Mouse (Mus musculus): ENCODE data around the gene Efs.
A peak's percentile ranks its signal among the peaks of the same experiment; 100 is the strongest.

Gene Efs

DNA sequence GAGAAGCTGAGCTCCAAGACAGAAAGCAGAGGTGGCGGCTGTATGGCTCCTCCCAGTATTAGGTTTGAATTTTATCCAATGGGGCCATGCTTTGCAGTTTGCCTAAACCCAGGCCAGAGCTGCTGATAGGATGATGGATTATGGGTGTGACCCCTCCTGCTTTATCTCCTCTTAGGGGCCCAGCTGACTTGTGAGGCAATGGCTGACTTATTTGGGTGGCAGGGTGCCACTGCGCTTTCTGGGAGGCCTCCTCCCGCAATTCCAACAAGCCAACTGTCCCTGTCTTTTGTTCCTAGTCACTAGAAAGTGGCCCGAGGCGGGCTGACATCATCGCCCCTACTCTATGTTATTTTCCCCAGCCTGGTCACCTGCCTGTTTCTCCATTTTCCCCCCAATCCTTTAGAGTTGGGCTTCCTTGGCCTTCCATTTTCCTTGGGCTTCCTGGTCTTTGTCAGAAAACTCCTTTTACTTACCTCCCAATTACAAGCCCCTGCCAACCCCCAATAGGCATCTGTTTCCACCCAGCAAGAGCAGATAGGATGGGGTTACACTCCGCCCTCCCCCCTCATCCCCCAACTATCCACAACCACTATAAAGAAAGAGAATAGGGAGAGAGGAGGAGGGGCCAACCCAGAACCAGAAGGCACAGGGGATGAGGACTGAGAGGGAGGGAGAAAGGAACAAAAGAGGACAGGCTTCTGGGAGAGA, 1.1 kb downstream of the Efs start:
- DNase-seq (ENCODE audit: extremely low spot score, low read depth, low spot score) = no peak

DNA sequence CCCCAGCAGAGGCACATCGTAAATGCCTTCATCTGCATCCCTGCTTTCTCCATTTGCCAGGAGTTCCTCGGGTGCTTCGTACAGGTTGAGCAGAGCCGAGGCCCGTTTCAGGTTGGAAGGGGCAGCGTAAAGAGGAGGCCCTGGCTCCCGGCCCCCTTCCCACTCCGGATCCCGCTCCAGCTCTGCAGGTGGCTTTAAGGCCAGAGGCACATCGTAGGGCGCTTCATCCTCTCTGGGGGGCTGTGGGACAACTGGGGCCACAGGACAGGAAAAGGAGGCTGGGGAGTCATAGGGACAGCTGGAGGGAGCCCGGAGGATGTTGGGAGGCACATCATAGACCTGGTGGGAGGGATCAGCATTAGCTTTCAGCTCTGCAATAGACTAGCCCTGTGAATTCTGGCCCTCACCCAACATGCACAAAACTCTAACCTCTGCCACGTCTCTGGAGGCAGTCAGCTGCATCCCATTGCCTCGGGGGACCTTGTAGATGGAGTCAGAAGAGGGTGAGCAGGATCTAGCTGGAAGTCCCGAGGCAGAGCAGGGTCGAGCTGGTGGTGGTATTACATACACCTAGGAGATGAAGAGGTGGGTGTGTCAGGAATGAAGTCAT, 5.7 kb downstream of the Efs start:
- DNase-seq (ENCODE audit: extremely low spot score, low read depth, low spot score) = no peak

DNA sequence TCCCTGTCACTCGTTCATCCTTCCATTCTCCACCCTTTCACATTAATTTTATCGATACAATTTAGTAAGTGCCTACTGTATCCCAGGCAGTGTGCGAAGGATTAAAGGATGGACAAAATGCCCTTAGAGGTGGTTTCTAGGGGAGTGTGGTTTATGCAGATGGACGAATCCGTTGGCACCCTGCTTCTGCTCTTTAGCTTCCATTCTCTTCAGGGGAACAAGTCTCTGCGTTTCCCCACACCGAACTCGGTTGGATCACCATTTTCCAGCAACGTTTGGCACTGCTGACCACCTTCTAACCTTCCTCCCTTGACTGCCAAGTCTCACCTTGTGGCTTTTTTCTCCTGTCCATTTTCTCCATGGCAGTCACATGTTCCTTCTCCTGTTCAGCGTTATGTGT, 12.6 kb downstream of the Efs start:
- no peak for DNase-seq (ENCODE audit: extremely low spot score, low read depth, low spot score)

DNA sequence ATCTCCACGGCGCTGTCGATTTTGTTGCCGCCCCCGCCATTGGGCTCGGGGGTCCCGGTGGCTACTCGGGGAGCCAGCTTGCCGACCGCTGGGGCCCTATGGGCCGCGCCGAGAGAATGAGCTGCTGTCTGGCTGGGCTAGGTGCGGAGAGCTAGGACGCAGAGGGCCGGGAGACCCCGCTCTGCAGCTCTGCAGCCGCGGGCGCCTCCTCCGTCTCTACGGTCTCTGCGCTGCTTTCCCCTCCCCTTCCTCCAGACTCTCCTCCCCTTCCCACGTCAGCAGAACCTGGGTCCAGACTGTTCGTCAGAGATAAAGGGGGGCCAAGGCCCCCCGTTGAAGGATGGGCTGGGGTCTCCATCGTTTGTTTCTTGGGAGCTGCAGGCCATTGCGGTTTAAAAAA, 13.0 kb downstream of the Efs start, which contains the start of gene Slc22a17:
Gene Slc22a17, minus strand, starts transcription at position 247 of the 400 bp plus-strand sequence.
- no peak for DNase-seq (ENCODE audit: extremely low spot score, low read depth, low spot score)

DNA sequence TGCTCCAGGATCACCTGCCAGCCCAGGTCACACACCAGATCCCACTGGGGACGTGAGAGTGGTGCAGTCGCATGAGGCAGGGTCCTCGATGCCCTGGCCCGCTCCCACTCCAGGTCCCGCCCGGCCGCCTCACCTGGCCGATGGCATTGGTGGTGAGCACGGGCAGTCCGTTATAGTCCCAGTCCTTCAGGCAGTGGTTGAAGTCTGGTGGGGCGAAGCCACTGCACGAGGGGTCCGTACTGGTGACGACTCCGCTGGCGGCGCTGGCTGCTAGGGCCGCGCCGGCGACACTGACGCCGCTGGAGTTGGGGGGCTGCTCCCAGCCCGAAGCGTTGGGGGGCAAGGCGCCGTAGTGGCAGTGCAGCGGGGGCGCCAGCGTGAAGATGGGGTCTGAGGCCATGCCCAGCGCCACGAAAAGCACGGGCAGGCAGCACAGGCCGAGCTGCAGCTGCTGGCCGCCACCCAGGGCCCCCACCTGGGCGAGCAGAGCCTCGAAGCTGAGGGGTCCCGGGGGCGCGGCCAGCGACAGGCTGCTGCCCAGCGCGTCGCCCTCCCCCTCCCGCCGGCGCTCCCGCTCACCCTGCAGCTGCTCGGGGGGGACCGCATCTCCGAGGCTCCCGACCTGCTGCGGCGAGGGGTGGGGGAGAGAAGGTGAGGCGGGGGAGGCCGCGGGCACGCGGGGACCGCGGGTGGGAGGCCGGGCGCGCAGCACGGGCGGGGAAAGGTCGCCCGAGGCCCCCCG, 13.6 kb downstream of the Efs start:
- DNase-seq (ENCODE audit: extremely low spot score, low read depth, low spot score) = no peak

DNA sequence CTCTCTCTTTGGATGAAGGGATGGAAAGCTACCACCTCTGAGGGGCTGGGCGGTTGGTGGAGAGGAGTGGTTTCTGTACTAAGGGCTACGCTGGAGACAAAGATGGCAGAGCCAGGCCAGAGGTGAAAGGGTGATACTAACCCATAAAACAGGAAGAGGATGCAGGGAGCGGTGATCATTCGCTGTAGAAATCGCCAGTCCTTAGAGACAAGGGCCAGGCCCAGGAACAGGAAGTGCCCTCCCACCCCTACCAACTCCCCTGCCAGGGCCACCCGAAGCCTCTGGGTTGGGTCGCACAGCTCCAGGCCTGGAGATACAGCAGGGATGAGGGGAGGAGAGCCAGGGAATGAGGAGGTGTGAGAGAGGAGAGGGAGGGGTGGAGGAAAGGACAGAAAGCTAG, 17.2 kb downstream of the Efs start:
- no peak for DNase-seq (ENCODE audit: extremely low spot score, low read depth, low spot score)

DNA sequence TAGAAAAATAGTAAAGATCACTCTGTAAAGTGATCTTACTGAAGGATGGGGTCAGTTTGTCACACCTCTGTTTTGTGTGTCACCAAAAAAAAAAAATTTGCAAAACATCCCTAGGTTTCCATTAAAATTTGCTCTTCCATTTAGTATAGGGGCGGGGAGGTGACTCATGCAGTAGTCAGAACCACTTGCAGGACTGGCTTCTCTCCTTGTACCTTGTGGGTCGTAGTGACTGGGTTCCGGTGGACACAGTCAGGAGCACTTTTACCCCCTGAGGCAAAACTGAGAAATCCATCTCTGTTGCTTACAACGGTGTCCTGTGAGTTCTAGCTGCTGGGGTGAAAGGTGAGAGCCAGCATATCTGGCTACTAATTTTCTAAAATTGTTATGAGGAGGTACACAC, 22.3 kb downstream of the Efs start:
- no peak for DNase-seq (ENCODE audit: extremely low spot score, low read depth, low spot score)

DNA sequence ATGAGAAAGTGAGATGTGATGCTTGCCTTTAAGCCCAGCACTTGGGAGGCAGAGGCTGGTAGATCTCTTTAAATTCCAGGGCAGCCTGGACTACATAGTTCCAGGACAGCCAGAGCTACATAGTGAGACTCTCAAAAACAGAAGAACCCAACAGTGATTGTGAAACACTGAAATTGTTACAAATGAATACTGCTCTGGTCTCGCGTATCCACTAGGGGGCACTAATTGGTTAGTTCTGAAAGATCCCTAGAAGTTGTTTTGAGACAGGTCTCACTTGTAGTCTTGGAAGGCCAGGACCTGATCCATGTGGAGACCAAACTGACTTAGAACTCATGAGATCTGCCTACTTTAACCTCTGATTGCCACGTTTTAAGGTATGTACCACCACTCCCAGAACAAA, 25.5 kb downstream of the Efs start:
- no peak for DNase-seq (ENCODE audit: extremely low spot score, low read depth, low spot score)

DNA sequence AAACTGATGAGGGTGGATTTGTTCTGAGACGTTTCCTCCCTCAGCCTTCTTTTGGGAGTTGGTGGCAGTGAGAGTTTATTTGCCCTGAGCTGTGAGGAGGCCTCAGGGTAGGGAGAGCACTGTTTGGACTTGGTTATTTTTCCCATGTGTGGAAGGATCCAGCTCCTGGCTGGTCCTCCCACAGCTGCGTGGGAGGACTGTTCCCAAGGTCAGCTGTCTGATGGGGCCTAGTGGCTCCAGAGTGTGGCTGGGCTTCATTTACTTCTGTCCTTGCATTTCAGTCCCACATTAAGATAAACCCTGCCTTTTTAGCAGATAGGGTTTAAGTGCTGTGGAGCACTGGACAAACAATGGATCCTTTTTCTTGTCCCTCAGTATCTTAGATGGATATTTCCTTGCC, 28.5 kb downstream of the Efs start:
- no peak for DNase-seq (ENCODE audit: extremely low spot score, low read depth, low spot score)

DNA sequence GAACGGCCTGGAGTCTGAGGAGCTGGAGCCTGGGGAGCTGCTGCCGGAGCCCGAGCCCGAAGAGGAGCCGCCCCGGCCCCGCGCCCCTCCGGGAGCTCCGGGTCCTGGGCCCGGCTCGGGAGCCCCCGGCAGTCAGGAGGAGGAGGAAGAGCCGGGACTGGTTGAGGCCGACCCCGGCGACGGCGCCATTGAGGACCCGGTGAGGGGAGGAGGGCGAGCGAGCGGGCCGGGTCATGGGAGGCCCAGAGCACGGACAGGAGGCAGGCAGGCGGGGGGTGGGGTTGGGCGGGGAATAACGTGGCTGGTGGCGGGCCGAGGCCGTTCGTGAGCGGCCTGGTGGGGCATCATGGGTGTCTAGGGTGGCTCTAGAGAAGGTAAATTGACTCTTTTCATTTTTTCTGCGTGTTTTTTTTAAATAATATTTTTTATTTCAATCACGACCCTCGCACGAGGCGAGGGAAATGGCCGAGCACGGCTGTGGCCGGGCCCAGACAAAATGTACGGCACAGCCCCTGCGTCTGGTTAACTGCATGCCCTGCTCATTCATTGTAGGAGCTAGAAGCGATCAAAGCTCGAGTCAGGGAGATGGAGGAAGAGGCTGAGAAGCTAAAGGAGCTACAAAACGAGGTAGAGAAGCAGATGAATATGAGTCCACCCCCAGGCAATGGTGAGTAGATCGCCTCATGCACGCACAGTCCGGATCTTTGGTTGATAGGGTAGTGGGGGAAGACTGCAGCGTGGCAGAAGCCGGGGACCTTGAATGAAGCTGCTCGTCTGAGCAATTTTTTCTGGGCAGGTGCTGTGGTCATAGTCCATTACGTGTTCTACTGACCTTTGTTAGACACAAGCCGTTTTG, 31.4 kb downstream of the Efs start:
- DNase-seq (ENCODE audit: extremely low spot score, low read depth, low spot score) = no peak

DNA sequence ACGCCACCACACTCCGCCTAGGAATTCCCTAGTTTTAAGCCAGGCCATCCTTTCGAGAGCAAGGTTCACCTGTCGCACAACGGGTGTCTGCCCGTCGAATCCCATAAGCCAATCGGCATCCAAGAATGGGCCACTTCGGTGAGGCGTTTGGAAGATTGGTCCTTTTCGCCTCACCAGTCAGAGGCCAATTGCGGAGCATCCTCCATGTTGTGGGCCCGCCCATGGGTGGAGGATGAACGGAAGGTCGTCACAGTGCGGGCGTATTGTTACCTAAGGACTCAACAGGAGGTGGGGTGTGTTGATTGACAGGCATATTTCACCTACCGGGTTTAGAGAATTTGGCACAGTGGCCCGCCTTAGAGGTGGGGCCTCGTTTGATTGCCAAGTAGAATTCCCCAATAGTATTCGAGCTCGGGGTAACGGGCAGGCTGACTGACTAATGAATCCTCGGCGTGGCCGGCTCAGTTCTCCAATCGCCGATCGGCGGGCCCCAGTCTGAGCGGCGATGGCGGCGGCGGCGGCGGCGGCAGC, 32.2 kb downstream of the Efs start:
- peak; percentile 99 for DNase-seq (ENCODE audit: extremely low spot score, low read depth, low spot score)

DNA sequence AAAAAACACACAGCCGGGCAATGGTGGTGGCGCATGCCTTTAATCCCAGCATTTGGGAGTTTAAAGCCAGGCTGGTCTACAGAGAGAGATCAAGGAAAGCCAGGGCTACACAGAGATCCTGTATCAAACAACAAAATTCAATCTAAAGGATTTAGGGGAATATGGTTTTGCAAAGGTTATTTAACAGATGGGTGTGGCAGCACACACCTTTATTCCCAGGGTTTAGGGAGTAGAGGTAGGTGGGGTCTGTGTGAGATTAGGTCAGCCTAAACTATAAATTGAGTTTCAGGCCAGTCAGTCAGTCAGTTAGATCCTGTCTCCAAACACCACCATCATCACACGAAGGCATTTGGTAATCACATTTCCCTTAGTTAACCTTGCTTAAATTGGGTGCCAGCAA, 33.7 kb downstream of the Efs start, which contains the start of gene Pabpn1:
Gene Pabpn1, plus strand, starts transcription at position 301 of the 400 bp plus-strand sequence.
- no peak for DNase-seq (ENCODE audit: extremely low spot score, low read depth, low spot score)

DNA sequence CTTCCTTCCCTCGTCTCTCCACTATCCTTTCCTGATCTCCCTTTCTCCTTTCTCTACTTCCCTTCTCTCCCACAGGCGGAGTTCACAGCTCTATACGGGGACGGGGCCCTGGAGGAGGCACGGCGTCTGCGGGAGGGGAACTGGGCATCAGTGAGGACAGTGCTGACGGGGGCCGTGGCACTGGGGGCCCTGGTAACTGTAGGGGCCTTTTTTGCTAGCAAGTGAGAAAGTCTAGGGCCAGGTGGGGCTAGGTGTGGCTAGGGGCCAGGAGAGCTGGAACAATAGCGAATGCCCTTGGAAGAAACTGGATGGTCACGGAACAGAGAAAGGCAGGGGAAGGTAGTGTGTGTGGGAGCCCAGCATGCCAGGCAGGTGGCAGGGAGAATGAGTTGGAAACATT, 40.6 kb downstream of the Efs start:
- no peak for DNase-seq (ENCODE audit: extremely low spot score, low read depth, low spot score)

DNA sequence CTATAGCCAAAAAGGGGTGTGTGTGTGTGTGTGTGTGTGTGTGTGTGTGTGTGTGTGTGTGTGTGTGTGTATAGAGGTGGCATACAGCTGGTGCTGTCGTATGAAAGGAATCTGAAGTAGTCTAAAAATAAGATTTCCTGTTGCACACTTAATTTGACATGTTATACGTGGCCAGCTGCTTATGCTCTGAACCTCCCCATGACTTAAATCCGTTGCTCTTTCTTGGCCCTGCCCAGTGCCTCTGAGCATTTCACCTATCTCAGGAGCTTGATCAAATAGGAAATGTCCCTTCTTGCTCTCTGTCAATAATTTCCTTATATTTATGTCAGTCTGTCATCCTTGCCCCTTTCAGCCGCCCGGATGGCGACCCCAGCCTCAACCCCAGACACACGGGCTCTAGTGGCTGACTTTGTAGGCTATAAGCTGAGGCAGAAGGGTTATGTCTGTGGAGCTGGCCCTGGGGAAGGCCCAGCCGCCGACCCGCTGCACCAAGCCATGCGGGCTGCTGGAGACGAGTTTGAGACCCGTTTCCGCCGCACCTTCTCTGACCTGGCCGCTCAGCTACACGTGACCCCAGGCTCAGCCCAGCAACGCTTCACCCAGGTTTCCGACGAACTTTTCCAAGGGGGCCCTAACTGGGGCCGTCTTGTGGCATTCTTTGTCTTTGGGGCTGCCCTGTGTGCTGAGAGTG, 41.8 kb downstream of the Efs start:
- DNase-seq (ENCODE audit: extremely low spot score, low read depth, low spot score) = no peak

DNA sequence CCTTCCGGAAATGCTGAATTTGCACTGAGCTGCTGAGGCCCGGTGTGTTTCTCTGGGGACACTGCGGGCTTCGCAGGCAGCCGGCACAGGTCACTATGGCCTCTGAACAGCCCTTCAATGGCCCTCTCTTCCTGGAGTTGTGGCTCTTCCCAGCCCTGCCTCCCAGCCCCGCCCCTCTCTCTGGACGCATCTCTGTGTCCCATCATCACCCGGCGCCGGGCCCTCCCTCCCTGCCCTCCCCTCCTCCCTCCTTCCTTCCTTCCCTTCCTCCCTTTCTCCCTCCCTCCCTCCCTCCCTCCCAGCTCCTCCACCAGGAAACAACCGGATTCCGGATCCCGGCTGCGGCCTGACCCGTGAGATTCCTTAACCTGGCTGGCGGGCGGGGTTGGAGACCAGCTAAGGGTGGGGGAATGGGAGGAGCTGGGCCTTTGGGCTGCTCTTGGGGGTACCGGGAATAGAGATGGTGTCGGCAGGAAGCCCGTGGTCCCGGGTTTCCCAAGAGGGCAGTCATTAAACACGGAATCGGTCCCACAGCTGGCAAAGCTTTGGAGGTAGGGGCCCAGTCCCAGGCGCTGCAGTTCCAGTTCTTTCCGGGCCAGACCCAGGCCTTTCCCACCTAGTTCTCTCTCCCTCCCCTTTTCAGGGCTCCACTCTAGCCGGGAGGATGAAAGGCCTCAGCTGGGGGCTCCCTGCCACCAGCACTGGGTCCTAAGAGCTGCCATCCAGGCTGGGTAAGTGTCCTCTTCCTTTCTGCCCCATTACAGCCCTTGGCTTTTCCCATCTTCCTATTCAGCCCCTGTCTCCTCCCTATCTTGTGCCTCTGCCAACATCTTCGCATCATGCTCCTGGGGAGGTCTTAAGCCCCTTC, 42.5 kb downstream of the Efs start, which contains the start of the genes Bcl2l2 and Gm20521:
Gene Bcl2l2, plus strand, starts transcription at position 224 of the 868 bp plus-strand sequence.
Gene Gm20521, plus strand, starts transcription at position 288 of the 868 bp plus-strand sequence.
- DNase-seq (ENCODE audit: extremely low spot score, low read depth, low spot score) = no peak

DNA sequence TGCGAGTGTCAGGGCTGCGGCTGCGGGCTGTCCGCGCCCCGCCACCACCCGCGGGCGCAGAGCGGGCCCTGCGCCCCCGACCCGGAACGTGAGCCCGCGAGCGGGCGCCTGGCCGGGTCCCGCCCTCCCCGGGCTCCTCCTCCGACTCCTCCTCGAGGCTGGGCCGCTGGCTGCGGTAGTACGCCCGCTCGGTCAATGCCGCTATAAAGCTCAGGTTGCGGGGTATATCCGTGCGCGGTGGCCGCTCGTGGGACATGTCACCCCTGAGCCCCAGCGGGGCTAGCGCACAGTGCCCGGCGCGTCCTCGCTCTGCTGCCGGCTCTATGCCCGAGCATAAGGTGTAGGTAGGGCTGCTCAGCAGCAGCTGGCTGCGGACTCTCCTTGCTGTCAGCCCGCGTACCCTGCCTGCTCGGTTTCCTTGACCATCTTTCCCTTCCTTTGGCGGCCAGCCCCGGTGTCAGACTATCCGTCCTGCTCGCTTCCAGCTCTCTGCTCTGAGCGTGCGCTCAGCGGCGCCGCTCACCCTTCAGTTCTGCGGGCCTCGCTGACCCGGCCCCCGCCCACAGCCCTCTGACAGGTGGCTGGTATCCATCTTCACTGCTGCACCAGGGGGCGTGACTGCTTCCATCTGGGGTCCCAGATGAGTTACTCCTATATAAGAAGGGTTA, 48.7 kb downstream of the Efs start, which contains the start of gene Ppp1r3e:
Gene Ppp1r3e, minus strand, starts transcription at position 503 of the 668 bp plus-strand sequence.
- no peak for DNase-seq (ENCODE audit: extremely low spot score, low read depth, low spot score)

DNA sequence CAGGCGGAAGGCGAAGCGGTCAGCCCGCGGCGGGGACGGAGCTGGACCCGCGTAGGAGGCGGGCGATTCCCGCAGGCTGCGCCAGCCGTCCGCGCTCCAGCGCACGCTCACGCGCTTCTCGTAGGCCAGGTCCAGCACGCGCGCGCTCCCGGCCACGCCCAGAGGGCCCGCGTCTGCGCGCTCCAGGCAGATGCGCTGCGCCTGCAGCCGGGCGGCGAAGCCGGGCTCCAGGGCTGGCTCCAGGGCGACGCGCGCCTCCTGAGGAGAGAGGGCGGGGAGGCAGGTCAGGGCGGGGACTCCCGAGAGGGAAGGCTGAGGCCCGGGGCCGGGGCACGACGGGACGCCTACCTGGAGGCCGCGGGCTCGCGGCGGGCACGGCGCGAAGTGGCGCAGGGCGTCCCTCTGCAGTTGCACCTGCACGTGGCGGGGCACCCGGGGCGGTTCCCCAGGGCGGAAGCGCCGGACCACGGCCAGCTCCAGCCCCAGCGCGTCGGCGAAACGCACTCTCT, 49.3 kb downstream of the Efs start:
- no peak for DNase-seq (ENCODE audit: extremely low spot score, low read depth, low spot score)

DNA sequence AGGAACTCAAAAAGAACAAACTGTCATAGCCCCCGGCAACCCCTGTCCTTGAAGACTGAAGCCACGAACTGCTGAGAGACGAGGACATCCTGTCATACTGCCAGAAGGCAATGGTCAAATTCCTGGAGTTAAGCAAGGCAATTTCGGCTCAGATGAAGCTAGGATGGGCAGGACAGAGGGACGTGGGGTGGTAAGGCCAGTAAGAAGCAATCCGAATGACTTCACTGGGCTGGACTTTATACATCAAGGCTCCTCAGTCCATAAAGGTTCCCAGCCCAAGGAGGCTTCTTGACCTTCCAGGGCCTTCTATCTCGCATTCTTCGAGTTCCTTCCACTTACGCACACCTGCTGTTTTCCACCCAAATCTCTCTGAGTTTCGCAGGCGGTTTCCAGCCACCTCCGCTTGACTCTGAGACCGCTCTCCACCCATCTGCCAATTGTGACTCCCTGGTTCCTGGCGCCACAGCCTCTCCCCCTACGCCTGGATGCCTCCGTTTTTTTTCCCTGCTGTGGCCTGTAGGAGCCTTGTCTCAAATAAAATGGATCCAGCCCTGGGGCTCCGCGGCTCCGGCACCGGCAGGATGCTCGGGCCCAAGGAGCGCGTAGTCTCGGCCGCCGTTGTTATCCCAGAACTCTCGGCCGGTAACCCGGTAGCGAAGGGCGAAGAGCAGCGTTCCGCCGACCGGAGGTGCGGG, 49.9 kb downstream of the Efs start:
- no peak for DNase-seq (ENCODE audit: extremely low spot score, low read depth, low spot score)
